Mouse (Mus musculus) ES-Bruce4 (cell line): ENCODE data around the gene Ptpro. TPM values are rescaled to one million over a fixed set of nuclear protein-coding genes. Genes with fewer than 3 reads are reported as not detected.

Source experiments
- H3K27ac ChIP-seq: 2 replicates; pipeline ENCODE4 v1.5.1; 2012; ENCODE audit warnings: low read length, inconsistent platforms; ENCODE audit not compliant: insufficient read depth
- H3K27me3 ChIP-seq: 2 replicates; pipeline ENCODE4 v1.6.1; 2012; ENCODE audit warnings: mild to moderate bottlenecking, low read length, inconsistent platforms; ENCODE audit not compliant: control insufficient read depth, poor library complexity, insufficient read depth, severe bottlenecking
- H3K36me3 ChIP-seq: 2 replicates; pipeline ENCODE4 v1.6.1; 2012; ENCODE audit warnings: inconsistent platforms, mild to moderate bottlenecking, low read length, moderate library complexity; ENCODE audit not compliant: control insufficient read depth, poor library complexity, insufficient read depth, severe bottlenecking
- H3K4me1 ChIP-seq: one replicate; pipeline ENCODE4 v1.8.1; 2011; ENCODE audit warnings: low read length; ENCODE audit not compliant: control insufficient read depth, insufficient read depth
- H3K4me3 ChIP-seq: 2 replicates; pipeline ENCODE4 v1.5.1; 2011; ENCODE audit warnings: low read depth, mild to moderate bottlenecking, low read length
- H3K9ac ChIP-seq: 2 replicates; pipeline ENCODE4 v1.6.1; 2012; ENCODE audit warnings: low read depth, mild to moderate bottlenecking, inconsistent platforms; ENCODE audit not compliant: poor library complexity, severe bottlenecking
- H3K9me3 ChIP-seq: replicated peaks from 2 replicates; pipeline ENCODE4 v1.6.1; 2012; ENCODE audit warnings: mild to moderate bottlenecking, low read length, inconsistent platforms; ENCODE audit not compliant: control insufficient read depth, poor library complexity, insufficient read depth, severe bottlenecking
- CTCF ChIP-seq: IDR thresholded peaks from one replicate; pipeline ENCODE4 v1.8.1; 2011; ENCODE audit warnings: low read depth, low read length
- EP300 ChIP-seq: IDR thresholded peaks from 2 replicates; pipeline ENCODE4 v1.6.1; 2011; ENCODE audit warnings: low read depth, low read length; ENCODE audit not compliant: insufficient read depth
- POLR2A ChIP-seq: IDR thresholded peaks from one replicate; pipeline ENCODE4 v1.8.1; 2011; ENCODE audit warnings: low read length; ENCODE audit not compliant: insufficient read depth
- polyA plus RNA-seq: library from polyadenylated mRNA; stranded (reverse); fragments of >200 nt; gene quantifications from 2 replicates; pipeline ENCODE4 v1.2.4, GENCODE M21; 2011; ENCODE audit warnings: low read depth; ENCODE audit not compliant: missing spikeins, insufficient read depth, insufficient read length

The Ptpro gene
- polyA plus RNA-seq, 1 experiment = not detected

- Histone ChIP-seq H3K27ac (no peak overlapping the region), H3K4me3 (no peak overlapping the region), H3K27me3 (no peaks in the 10 kb centered on the region), H3K4me1 (no peaks in the 10 kb centered on the region), H3K36me3 (no peaks in the 10 kb centered on the region), H3K9ac (no peak overlapping the region), H3K9me3 (no peaks in the 10 kb centered on the region)
- TF ChIP-seq POLR2A (no peak), CTCF (no peak), EP300 (no peak)
Measured at GRCm38 (mm10) chr6:137404196-137404595, 152.1 kb downstream of the Ptpro start.

GRCm38 (mm10) chr6:137405690-137406089 lies 153.6 kb downstream of the Ptpro start:
- no peaks in the 10 kb centered on the region for H3K9me3 ChIP-seq
- H3K4me3 ChIP-seq = no peak overlapping the region
- no peak overlapping the region for H3K27ac ChIP-seq
- H3K9ac ChIP-seq = no peak overlapping the region
- no peak for TF ChIP-seq EP300
- TF ChIP-seq POLR2A = no peak
- TF ChIP-seq CTCF = no peak
- H3K36me3 ChIP-seq = no peaks in the 10 kb centered on the region
- no peaks in the 10 kb centered on the region for H3K27me3 ChIP-seq
- H3K4me1 ChIP-seq = no peaks in the 10 kb centered on the region

- H3K9me3 ChIP-seq = no peaks in the 10 kb centered on the region; the same call in 1 of the 2 replicates
- H3K36me3 ChIP-seq = no peaks in the 10 kb centered on the region
Measured at GRCm38 (mm10) chr6:137410510-137410909, 158.4 kb downstream of the Ptpro start.

GRCm38 (mm10) chr6:137411901-137412378 lies 159.8 kb downstream of the Ptpro start:
- H3K27me3 ChIP-seq = no peaks in the 10 kb centered on the region
- H3K9me3 ChIP-seq = no peaks in the 10 kb centered on the region; the same call in 1 of the 2 replicates
- H3K36me3 ChIP-seq = no peaks in the 10 kb centered on the region
- no peaks in the 10 kb centered on the region for H3K4me1 ChIP-seq
- H3K4me3 ChIP-seq = no peak overlapping the region
- no peak overlapping the region for H3K27ac ChIP-seq
- no peak for TF ChIP-seq CTCF
- TF ChIP-seq POLR2A = no peak
- TF ChIP-seq EP300 = no peak
- H3K9ac ChIP-seq = no peak overlapping the region

More at GRCm38 (mm10) chr6:137410510-137410909, 158.4 kb downstream of the Ptpro start:
- no peaks in the 10 kb centered on the region for H3K4me1 ChIP-seq
- no peak overlapping the region for H3K9ac ChIP-seq
- no peaks in the 10 kb centered on the region for H3K27me3 ChIP-seq
- no peak overlapping the region for H3K4me3 ChIP-seq
- TF ChIP-seq POLR2A (no peak), CTCF (no peak), EP300 (no peak)
- no peak overlapping the region for H3K27ac ChIP-seq

GRCm38 (mm10) chr6:137413045-137413444 lies 160.9 kb downstream of the Ptpro start:
- no peak overlapping the region for H3K27ac ChIP-seq
- no peak overlapping the region for H3K4me3 ChIP-seq
- no peaks in the 10 kb centered on the region for H3K4me1 ChIP-seq
- H3K9ac ChIP-seq = no peak overlapping the region
- H3K27me3 ChIP-seq = no peaks in the 10 kb centered on the region
- no peaks in the 10 kb centered on the region for H3K36me3 ChIP-seq
- TF ChIP-seq CTCF (no peak), EP300 (no peak), POLR2A (no peak)
- H3K9me3 ChIP-seq = no peaks in the 10 kb centered on the region; the same call in 1 of the 2 replicates

- Histone ChIP-seq H3K27me3 (no peaks in the 10 kb centered on the region), H3K4me3 (no peak overlapping the region), H3K9ac (no peak overlapping the region), H3K27ac (no peak overlapping the region), H3K4me1 (no peaks in the 10 kb centered on the region), H3K9me3 (no peaks in the 10 kb centered on the region; the same call in 1 of the 2 replicates), H3K36me3 (no peaks in the 10 kb centered on the region)
- TF ChIP-seq POLR2A = no peak
- TF ChIP-seq CTCF = peak; percentile 89
Measured at GRCm38 (mm10) chr6:137414531-137415405, 162.6 kb downstream of the Ptpro start.
